Mouse (Mus musculus) urinary bladder, adult 18-20 months (tissue): ENCODE measurements around the gene Slx4.
"Not testable (repeated sequence)": the region's sequence is repeated elsewhere in the genome, so short reads cannot be mapped to it uniquely, and the experiment has no call there.

ENCODE experiments used
- DNase-seq, 2 experiments: peaks; one replicate each; pipeline ENCODE4 v3.0.0; 2022; ENCODE audit warnings: low spot score in 2 of 2, mixed read lengths in 2 of 2

Gene Slx4

GRCm38 (mm10) chr16:4003489-4004398, at the start of gene Slx4:
Gene Slx4 (minus strand): TSS chr16:4003770.
- DNase-seq = peak; percentile 89 to 92

DNA sequence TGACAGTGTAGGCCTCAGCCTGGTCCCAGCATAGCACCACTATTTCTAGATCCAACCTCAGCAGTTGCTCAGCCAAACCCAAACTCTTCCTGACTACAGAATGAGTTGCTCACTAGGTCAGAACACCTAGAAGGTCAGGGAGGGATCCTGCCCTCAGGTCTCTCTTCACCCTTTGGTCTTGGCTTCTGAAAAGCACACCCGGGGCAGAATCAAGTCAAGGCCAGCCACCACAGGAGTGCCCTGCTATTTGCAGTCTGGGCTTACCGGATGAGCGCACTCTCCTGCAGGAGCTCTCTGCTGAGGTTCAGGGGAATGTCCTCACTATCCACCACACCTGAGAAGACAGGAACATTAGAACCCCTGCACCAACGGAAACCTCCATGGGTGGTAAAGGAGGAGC, 49.0 kb upstream of the Slx4 start:
- DNase-seq = no peak

- DNase-seq = no peak
Measured at GRCm38 (mm10) chr16:4045524-4045923, 42.0 kb upstream of the Slx4 start.

- DNase-seq = no peak
Measured at GRCm38 (mm10) chr16:4044093-4044492, 40.5 kb upstream of the Slx4 start.

- DNase-seq = no peak
Measured at GRCm38 (mm10) chr16:4041646-4042045, 38.1 kb upstream of the Slx4 start.

DNA sequence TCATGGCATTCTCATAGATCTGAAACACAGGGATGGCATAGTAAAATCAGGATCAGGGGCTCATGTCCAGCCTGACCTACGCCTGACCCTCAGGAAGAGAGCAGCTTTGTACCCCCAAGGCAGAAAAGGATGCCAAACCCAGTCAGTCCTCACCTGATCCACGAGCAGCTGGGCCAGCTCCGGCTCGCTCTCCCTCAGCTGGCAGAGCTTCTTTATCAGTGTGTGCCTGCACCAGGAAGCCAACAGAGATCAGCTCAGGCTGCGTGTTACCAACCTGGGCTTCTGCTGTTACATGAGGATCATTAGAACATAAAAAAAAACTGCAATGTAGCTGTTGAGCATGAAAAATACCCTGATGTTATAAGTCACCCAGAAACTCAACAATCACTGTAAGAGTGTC, 36.6 kb upstream of the Slx4 start:
- no peak for DNase-seq

GRCm38 (mm10) chr16:4037690-4038089, 34.1 kb upstream of the Slx4 start:
- no peak for DNase-seq

DNA sequence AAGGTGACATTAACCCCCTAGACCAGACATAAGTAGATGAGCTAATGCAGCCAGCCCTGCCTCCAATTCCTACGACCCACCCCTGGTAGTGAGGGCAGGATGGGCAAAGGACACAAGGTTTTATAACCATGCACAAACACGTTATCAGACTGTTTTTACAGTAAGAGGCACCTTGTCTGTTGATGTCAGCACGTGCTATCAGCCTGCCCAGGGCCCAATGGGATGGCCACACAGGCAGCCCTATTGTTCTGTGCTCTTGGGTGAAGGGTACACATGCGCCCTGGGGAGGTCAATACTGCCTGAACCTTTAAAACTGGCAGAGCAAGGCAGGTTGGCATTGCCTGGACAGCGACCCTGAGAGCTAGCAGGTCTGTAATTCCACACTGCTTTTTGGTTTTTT, 33.2 kb upstream of the Slx4 start, which contains the start of gene Dnase1:
Dnase1 (plus strand) TSS at position 136 of the 400 bp plus-strand sequence.
- DNase-seq = no peak

DNA sequence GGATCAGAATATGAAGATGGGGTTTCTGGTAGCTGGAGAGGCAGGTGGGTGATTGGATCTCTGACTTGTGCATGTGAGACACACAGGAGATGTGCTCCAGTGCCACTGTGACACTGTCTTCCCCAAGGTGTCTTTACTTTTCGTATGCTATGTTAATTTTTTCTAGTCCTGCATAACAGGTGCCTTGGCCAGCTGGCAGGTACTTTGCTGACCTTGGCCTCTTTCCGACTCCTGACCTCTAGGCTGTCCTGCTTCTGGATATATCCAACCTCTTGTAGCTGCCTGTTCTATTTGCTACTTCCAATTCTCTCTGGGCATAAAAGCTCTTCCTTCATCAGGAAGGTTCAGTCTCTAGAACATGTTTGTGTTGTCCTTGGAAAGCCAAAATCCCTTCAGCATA, 32.0 kb upstream of the Slx4 start:
- DNase-seq = no peak

DNA sequence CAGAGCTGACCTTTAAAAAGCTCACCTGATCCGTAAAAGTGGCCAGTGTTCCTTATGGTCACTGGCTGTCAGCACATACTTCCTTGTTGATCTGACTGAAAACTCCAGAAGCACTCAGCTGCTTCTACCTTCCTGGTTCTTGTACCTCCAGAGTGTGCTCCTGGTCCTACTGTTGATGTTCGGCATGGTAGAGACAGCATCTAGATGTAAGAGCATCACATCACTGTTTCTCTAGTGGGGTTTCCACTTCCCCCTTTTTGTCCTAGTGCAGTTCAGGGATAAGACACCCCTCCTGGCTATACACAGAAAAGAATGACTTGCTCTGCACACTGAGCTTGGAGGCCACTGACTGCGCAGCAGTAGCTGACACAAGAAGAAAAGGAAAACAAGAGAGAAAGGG, 30.9 kb upstream of the Slx4 start:
- no peak for DNase-seq

- DNase-seq = no peak
Measured at GRCm38 (mm10) chr16:4033971-4034370, 30.4 kb upstream of the Slx4 start.

- DNase-seq = peak in 1 of 2 experiments; percentile 14
Measured at GRCm38 (mm10) chr16:4032341-4032748, 28.8 kb upstream of the Slx4 start.

DNA sequence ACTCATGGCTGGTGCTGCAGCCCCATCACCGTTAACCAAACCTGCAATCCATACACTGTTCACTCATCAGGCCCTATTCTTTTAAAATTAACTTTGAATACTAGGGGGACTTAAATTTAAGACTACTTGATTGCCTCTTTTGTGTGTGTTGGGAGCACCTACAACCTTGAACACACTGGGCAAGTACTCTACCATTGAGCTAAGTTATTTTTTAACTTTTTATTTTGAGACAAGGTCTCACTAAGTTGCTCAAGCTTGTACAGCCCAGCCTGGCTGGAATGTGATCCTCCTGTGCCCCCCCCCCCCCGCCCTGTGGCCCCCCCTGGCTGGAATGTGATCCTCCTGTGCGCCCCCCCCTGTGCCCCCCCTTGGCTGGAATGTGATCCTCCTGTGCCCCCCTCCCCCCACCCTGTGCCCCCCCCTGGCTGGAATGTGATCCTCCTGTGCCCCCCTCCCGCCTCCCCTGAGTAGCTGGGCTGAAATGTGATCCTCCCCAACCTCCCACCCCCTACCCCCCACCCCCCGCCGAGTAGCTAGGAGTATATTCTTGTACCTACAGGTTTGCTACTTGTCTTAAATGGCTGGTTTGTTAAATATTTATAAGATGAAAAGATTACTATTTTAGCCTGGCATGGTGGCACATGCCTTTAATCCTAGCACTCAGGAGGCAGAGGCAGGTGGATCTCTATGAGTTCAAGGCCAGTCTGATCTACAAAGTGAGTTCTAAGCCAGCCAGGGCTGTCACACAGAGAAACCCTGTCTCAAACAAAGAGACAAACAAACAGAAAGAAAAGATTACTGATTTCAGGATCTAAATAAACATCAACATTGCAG, 28.1 kb upstream of the Slx4 start:
- DNase-seq = no peak

DNA sequence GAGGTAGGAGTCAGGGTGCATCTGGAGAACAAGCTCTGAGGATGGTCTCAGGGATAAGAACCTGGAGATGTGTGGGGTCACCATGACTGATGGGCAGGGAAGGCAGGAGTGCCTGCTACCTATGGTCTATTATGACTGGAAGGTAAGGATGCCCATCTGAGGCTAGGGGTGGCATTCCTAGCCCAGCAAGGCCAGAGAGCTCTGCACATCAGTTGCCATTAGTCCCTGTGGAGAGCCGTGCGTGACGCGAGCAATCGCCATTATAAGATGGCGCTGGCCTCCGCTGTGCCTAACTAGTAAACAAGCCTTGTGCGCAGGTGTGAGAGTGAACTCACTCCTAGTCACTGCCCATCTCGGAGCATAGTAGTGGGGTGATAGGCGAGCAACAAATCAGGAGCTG, 26.9 kb upstream of the Slx4 start:
- no peak for DNase-seq

- no peak for DNase-seq
Measured at GRCm38 (mm10) chr16:4029371-4029841, 25.8 kb upstream of the Slx4 start.

GRCm38 (mm10) chr16:4027211-4027610, 23.6 kb upstream of the Slx4 start:
- DNase-seq = no peak

- no peak for DNase-seq
Measured at GRCm38 (mm10) chr16:4026672-4027071, 23.1 kb upstream of the Slx4 start.

DNA sequence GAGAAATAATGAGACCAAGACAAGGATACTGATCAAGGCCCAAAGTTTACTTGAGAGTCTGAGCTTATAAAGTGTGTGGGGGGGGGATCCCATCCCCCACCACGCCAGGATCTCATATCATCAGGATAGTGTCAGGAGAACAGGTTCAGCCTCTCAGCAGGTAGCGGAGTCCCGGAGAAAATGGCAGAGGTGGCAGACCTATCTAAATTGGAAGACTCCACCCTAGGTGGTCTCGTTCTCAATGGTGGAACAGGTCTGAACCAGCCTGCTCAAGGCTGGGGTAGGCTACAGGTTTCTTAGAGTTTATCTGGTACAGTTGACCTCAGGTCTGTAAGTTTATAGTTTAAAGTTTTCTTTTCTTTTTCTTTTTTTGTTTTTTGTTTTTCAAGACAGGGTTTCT, 19.1 kb upstream of the Slx4 start:
- DNase-seq = no peak

DNA sequence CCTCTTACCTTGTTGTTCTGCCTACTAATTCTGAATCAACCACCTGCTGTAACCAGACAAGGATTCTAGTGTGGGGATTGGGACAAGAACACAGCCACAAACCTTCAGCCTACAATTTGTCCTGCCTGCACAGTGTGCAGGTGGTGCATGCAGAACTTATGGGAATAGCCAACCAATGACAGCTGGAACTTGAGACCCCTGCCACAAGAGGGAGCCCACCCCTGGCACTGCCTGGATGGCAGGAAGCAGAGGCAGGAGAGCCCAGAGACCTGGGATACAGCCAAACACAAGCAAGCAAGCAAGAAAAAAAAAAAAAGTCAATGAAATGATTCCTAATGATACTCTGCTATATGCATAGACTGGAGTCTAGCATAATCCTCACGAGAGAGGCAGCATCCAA, 17.7 kb upstream of the Slx4 start:
- no peak for DNase-seq

- DNase-seq = not testable (repeated sequence)
Measured at GRCm38 (mm10) chr16:4017466-4017865, 13.9 kb upstream of the Slx4 start.

GRCm38 (mm10) chr16:4016786-4017185, 13.2 kb upstream of the Slx4 start:
- DNase-seq = not testable (repeated sequence)

DNA sequence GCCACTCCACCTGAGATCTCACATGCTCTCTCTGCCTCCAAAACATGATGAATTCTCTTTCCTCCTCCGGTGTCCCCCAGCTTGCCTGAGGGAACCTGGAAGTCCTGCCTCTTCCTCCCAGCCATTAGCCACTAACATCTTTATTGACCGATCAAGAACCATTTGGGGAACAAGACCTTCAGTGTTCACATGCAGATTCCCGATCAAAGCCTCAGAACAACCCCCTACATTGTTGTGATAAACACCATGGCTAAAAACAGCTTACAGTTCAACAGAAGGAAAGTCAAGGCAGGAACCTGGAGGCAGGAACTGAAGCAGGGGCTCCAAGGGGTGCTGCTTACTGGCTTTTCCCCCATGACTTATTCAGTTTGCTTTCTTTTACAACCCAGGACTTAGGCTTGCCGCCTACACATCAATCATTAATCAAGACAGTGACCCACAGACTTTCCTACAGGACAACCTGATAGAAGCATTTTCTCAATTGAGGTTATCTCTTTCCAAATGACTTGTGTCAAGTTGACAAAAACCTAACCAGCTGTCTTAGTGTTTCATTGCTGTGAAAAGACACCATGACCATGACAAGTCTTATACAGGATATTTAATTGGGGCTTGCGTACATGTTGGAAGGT, 10.6 kb upstream of the Slx4 start:
- DNase-seq = no peak
